Mouse (Mus musculus): ENCODE measurements around the gene 1700113H08Rik.

1700113H08Rik gene

DNA sequence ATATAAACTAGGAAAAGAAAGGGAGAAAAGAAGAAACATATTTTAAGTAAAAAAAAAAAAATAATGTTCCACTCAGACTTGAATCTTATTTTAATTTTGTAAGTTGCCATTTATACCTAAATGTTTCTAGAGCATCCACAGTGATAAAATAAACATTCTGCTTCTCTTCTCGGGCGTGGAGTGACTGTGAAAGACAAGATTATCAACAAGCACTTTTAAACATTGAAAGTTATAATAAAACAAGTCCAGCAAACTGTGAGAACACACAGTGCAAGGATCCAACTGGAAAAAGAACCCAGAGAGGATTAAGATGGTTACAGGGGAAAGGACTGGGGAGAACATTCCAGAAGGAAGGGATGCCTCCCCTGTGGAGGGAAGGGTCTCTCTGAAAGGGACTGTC, 155.0 kb downstream of the 1700113H08Rik start:
- no peak for DNase-seq

DNA sequence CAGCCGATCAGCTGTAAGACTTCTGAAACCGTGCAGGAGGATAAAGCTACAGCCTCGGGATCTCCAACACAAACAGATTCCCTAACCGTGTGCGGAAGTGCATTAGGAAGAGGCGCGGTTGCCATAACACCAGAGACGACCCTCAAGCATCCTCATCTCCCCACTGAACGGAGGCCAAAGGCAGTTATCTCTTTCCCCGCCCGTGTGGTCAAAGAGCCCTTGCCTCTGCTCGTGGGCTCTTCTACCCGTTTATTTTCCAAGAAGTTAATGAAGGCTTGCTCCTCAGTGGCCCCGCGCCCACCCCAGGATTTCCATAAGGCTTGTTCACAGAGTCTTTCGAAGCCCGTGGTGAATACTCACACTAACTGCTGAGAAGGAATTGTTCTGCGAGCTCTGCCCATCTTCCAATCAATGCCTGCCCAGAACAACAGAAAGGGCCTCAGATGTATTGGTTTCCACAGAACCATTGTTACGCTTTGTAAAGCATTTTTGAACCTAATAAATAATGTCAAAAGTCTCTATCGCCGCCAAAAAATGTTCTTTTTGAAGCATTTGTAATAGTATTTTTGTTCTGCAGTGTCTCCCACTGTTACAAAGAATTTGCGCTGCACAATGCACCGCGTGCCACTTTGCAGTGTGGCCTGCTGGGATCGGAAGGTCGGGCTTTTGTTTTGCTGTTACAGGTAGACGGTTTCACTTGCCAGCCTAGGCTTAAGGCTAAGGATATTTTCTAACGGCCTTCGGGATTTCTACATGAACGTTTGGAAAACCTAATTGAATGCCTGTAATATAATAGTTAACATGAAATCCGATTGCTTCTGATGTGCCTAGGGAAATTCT, 172.4 kb downstream of the 1700113H08Rik start:
- DNase-seq, result peak; percentile 32

DNA sequence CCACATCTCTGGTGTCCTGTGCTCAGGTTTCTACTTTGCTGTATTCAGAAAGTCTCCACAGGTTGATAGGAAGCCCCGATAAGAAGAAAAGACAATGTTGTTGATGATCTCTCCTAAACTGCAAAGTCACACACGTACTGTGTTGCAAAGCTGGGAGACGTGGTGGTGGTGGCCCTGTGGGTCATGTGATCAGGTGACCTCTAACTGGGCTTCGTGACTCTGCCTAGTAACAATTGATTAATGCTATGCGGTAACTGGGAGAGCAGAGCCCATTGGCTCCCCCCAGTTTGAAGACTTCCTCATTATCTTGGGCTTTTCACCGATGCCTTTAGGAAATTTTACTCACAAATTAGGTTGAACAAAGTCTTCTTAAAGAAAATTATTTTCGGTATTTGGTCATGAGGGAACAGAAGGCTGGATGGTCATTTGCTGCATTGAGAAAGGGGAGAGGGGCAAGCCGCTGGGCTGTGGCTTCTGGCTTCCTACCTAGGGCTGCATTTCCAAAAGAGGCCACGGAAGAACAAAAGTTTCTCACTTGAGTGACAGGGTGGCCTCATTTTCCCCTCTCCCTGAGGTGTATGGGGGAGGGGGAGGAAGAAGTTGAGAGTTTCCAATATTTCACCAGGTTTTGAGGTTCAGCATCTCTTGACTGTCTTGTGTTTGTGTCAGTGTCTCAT, 181.6 kb downstream of the 1700113H08Rik start:
- peak; percentile 5 for DNase-seq

DNA sequence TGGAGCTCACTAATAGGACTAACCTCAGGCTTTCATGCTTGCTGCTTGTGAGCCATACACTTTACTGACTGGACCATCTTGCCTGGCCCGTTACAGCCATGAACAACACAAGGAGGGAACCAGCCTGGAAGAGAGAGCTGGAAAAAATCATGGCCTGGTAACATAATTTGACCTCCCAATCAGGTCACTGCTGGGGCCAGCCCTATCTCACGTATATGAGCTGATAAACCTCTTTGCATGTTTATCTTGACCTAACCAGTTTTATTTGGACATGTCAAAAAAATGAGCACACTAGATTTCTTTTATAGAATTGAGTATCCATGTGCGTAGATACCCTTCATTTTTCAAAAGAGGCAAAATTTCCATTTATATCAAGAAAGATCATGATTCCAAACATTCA, 213.9 kb downstream of the 1700113H08Rik start:
- no peak for DNase-seq

DNA sequence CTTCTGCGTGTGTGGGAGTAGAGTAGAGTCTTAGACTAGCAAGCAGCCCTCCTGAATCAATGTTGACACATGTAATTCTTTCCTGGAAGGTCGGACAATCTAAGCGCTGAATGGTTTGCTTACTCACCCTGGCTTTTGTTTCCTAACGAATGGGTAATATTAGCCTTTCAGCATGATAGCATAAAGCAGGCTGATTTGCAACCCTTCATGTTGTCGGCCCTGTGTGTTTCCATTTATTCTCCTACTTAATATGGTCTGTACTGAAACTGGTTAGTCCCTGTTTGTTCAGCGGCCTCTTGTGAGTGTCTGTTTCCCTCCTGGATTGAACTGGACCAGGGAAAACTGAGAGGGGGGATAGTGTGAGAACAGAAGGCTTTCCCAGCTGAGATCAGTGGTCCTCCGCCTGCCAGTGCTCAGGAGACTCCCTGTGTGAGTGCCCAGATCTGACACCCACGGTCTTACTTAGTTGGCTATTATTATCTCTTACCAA, 214.3 kb downstream of the 1700113H08Rik start:
- peak; percentile 9 for DNase-seq

DNA sequence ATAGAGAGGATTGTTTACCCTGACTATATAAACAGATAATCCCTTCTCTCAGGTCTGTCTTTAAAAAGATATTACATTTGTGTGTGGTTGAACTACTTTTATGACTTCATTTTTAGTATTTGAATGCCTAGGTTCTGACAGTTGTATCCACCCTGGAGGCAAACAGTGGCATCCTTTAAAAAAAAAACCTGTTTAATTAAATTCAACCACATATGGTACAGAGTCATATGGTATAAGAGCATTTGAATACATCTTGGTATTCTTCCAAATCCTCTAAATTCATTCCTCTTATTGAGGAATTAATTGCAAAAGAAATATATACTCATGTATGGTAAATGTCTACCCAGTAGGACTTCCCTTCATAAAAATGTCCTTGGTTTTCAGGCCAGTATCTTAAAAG, 217.2 kb downstream of the 1700113H08Rik start:
- DNase-seq, result no peak

Data from retina, postnatal 1 day (tissue).